Mouse (Mus musculus): ENCODE results near the gene Tia1. TPM values are rescaled to one million over a fixed set of nuclear protein-coding genes. Genes with fewer than 3 reads are reported as not detected.

Gene Tia1
- polyA plus RNA-seq, 1 experiment from 2014 or later, result 221 TPM

DNA sequence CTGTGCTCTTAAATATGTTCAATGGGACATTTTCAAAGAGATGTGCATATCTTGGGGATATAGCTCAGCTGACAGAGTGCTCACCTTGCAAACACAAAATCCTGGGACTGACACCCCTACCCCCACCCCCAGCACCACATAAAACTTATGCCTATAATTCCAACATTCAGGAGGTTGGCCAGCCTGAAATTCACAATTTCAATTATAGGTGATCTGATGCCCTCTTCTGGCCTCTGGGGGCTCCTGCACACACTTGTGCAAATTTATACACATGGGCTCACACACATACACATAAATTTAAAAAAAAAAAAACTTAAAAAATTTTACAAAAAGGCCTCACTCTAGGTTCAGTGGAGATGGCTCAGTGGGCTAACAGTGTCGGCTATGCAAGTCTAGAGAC lies 10.8 kb upstream of the Tia1 start:
- Histone ChIP-seq H3K27ac (replicated peaks) (no peak overlapping the region), H3K27me3 (ENCODE audit: low read depth, poor library complexity, severe bottlenecking) (peaks cover 6% of the 10 kb centered on the region), H3K36me3 (peaks cover 63% of the 10 kb centered on the region), H3K9me3 (replicated peaks) (no peaks in the 10 kb centered on the region), H3K4me3 (no peak overlapping the region), H3K4me1 (peaks cover 28% of the 10 kb centered on the region)
- WGBS, result 90% methylated on average over 1 of the region's 1 CpGs
- DNase-seq (ENCODE audit: low spot score), result no peak

DNA sequence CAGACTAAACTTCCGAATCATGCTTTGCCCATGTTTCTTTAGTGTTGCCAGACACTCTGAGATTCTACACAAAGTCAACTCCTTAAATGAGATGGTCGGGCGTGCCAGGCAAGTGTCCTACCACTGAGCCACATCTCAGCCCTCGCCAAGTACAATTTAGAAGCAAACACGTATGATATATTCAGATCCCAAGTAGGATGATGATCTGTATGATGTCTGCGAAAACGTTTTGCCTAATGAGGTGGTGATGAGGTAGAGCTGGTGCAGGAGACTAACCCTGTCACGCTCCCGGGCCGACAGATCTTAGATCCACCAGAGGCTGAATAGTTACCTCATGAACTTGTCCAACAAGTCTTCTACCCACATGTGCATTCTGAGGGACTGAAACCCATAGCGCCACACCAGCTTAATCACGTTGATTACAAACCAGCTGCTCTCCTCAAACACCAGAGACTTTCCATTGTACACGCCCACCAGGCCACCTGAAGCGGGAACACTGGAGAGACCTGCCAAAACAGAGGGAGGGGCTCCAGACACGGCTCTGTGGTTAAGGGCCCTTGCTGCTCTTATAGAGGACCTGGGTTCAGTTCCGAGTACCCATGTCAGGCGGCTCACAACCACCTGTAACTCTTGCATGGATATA lies 9.8 kb upstream of the Tia1 start:
- peaks cover 16% of the 10 kb centered on the region for H3K27me3 ChIP-seq (ENCODE audit: low read depth, poor library complexity, severe bottlenecking)
- no peaks in the 10 kb centered on the region for H3K9me3 ChIP-seq (replicated peaks)
- DNase-seq (ENCODE audit: low spot score), result no peak
- WGBS, result 93% methylated on average over 17 of the region's 17 CpGs
- peaks cover 28% of the 10 kb centered on the region for H3K4me1 ChIP-seq
- H3K27ac ChIP-seq (replicated peaks), result no peak overlapping the region
- no peak overlapping the region for H3K4me3 ChIP-seq
- peaks cover 52% of the 10 kb centered on the region for H3K36me3 ChIP-seq

DNA sequence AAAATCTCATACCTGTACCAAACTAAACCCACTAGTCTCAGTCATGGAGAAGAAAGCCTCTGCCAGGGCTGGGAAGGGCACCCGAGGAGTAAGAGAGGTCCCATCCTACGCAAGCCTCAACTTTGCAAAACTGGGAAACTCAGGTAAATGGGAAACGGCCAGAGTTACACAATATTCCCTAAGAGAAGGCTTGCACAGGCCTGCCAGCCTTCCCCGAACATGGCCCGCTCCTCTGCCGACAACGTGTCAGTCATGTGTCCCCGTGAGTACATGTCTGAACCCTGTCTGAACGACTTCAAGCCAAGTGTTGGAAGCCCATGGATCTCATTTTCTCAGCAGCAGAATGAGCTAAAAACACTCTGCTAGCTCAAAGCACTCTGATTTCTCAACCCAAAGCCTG lies 9.0 kb upstream of the Tia1 start:
- H3K27me3 ChIP-seq (ENCODE audit: low read depth, poor library complexity, severe bottlenecking), result peaks cover 16% of the 10 kb centered on the region
- 91% methylated on average over 9 of the region's 9 CpGs for WGBS
- DNase-seq (ENCODE audit: low spot score), result no peak
- no peaks in the 10 kb centered on the region for H3K9me3 ChIP-seq (replicated peaks)
- H3K36me3 ChIP-seq, result peaks cover 44% of the 10 kb centered on the region
- H3K4me3 ChIP-seq, result peak overlapping the region; percentile 89
- H3K4me1 ChIP-seq, result peaks cover 28% of the 10 kb centered on the region
- no peak overlapping the region for H3K27ac ChIP-seq (replicated peaks)

- Histone ChIP-seq H3K4me3 (peak overlapping the region; percentile 89), H3K27ac (replicated peaks) (peak overlapping the region; percentile 93)
- WGBS, result 50% methylated on average over 10 of the region's 10 CpGs
Observed at GRCm38 (mm10) chr6:86395969-86396368, 8.1 kb upstream of the Tia1 start.

DNA sequence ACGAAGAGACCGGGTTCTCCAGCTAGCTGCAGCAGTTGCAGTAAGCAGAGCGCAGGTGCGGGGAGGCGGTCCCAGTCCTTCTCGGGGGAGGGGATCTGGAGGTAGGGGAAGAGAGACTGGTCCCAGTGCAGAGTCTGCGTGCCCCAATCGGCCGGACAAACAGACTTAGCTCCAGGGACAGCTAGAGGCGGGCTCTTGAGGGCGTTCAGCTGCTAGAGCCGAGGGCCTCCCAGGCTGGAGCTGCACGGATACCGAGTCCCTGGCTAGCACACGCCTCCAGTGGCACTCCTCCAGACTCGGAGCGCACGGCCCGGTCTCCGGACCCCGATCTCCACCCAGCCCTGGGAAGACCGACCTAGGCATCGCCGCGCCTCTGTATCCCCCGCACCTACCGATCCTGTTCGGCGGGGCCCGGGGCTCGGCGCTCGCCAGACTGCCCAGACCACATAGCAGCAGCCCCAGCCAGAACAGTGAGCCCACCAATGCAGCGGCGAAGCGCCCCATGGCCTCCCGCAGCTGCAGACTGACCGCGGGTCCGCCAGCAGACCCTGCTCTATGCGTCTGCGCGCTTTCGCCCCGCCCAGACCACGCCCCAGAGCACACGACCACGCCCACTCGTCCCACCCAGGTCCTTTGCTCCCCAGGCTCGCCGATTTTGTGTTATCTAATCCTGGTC lies 7.3 kb upstream of the Tia1 start, which contains the start of gene Pcyox1:
TSS of gene Pcyox1 (minus strand) at position 574 of the 676 bp plus-strand sequence.
- Histone ChIP-seq H3K4me3 (peak within 1 kb of the TSS; percentile 89), H3K27ac (replicated peaks) (peak within 1 kb of the TSS; percentile 93), H3K9me3 (replicated peaks) (no peaks in the 10 kb centered on the region), H3K27me3 (ENCODE audit: low read depth, poor library complexity, severe bottlenecking) (peaks cover 16% of the 10 kb centered on the region), H3K4me1 (peaks cover 35% of the 10 kb centered on the region), H3K36me3 (peaks cover 27% of the 10 kb centered on the region)
- DNase-seq (ENCODE audit: low spot score), result peak; percentile 91
- 1% methylated on average over 51 of the region's 51 CpGs for WGBS

More at GRCm38 (mm10) chr6:86395969-86396368, 8.1 kb upstream of the Tia1 start:
- Histone ChIP-seq H3K9me3 (replicated peaks) (no peaks in the 10 kb centered on the region), H3K36me3 (peaks cover 35% of the 10 kb centered on the region), H3K27me3 (ENCODE audit: low read depth, poor library complexity, severe bottlenecking) (peaks cover 16% of the 10 kb centered on the region), H3K4me1 (peaks cover 34% of the 10 kb centered on the region)
- no peak for DNase-seq (ENCODE audit: low spot score)

- Histone ChIP-seq H3K27ac (replicated peaks) (peak overlapping the region; percentile 93), H3K9me3 (replicated peaks) (no peaks in the 10 kb centered on the region), H3K27me3 (ENCODE audit: low read depth, poor library complexity, severe bottlenecking) (peaks cover 16% of the 10 kb centered on the region), H3K4me1 (peaks cover 35% of the 10 kb centered on the region), H3K36me3 (peaks cover 20% of the 10 kb centered on the region), H3K4me3 (peak overlapping the region; percentile 89)
- DNase-seq (ENCODE audit: low spot score), result no peak
- 8% methylated on average over 14 of the region's 14 CpGs for WGBS
Observed at GRCm38 (mm10) chr6:86397257-86397980, 6.6 kb upstream of the Tia1 start.

- WGBS, result 85% methylated on average over 2 of the region's 2 CpGs
- no peak overlapping the region for H3K27ac ChIP-seq (replicated peaks)
- peaks cover 16% of the 10 kb centered on the region for H3K27me3 ChIP-seq (ENCODE audit: low read depth, poor library complexity, severe bottlenecking)
- no peak for DNase-seq (ENCODE audit: low spot score)
- peaks cover 40% of the 10 kb centered on the region for H3K4me1 ChIP-seq
- no peaks in the 10 kb centered on the region for H3K9me3 ChIP-seq (replicated peaks)
- H3K4me3 ChIP-seq, result no peak overlapping the region
- H3K36me3 ChIP-seq, result peaks cover 6% of the 10 kb centered on the region
Observed at GRCm38 (mm10) chr6:86398986-86399385, 5.0 kb upstream of the Tia1 start.

GRCm38 (mm10) chr6:86399995-86400394 lies 4.0 kb upstream of the Tia1 start:
- H3K27me3 ChIP-seq (ENCODE audit: low read depth, poor library complexity, severe bottlenecking), result peaks cover 16% of the 10 kb centered on the region
- no peak overlapping the region for H3K27ac ChIP-seq (replicated peaks)
- H3K9me3 ChIP-seq (replicated peaks), result no peaks in the 10 kb centered on the region
- peaks cover 34% of the 10 kb centered on the region for H3K4me1 ChIP-seq
- 86% methylated on average over 2 of the region's 2 CpGs for WGBS
- no peak overlapping the region for H3K4me3 ChIP-seq
- no peak for DNase-seq (ENCODE audit: low spot score)
- H3K36me3 ChIP-seq, result no peaks in the 10 kb centered on the region

DNA sequence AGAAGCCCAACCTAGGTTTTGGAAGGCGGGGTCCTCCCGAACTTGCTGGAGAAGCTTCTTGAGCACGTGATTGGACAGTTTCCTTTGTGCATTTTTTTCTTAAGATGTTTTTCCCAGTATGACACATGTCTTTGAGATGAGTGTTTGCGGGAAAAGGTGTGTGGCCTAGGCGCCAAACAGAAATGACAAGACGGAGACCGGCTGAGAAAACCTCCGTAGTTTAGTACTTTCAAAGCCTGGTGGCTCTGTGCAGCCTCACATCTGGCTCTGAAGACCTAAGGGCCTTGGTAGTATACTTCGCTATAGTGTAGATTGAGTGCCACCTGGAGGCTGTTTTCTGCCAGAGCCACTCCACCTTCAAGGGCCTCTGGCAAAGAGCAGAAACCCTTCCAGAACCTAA lies 3.0 kb upstream of the Tia1 start:
- Histone ChIP-seq H3K4me3 (peak overlapping the region; percentile 38), H3K27me3 (ENCODE audit: low read depth, poor library complexity, severe bottlenecking) (peaks cover 16% of the 10 kb centered on the region), H3K4me1 (peaks cover 26% of the 10 kb centered on the region), H3K27ac (replicated peaks) (no peak overlapping the region), H3K36me3 (no peaks in the 10 kb centered on the region), H3K9me3 (replicated peaks) (no peaks in the 10 kb centered on the region)
- DNase-seq (ENCODE audit: low spot score), result peak; percentile 71
- WGBS, result 10% methylated on average over 9 of the region's 9 CpGs

GRCm38 (mm10) chr6:86402681-86403607 lies 1.1 kb upstream of the Tia1 start:
- Histone ChIP-seq H3K4me3 (peak overlapping the region; percentile 86), H3K4me1 (peaks cover 26% of the 10 kb centered on the region), H3K9me3 (replicated peaks) (no peaks in the 10 kb centered on the region), H3K27ac (replicated peaks) (peak overlapping the region; percentile 100), H3K27me3 (ENCODE audit: low read depth, poor library complexity, severe bottlenecking) (peaks cover 12% of the 10 kb centered on the region), H3K36me3 (peaks cover 18% of the 10 kb centered on the region)
- WGBS, result 47% methylated on average over 12 of the region's 12 CpGs
- DNase-seq (ENCODE audit: low spot score), result no peak

DNA sequence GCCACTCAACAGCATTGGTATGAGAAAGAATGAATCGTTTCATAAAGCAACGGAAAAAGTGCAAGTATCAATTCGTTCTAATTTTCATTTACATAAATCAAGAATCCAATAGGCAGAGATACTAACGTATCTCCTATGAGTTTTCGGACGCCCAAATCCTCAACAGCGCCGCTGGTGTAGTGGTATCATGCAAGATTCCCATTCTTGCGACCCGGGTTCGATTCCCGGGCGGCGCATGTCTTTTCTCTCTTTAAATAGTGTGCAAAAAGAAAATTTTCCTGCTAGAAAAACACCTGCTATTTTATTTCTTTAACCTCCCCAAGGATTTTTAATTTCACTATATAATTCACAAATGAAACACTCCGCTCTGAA lies 305 bp upstream of the Tia1 start:
- Histone ChIP-seq H3K4me1 (peaks cover 26% of the 10 kb centered on the region), H3K9me3 (replicated peaks) (no peaks in the 10 kb centered on the region), H3K36me3 (peaks cover 26% of the 10 kb centered on the region), H3K27ac (replicated peaks) (peak overlapping the region; percentile 100), H3K27me3 (ENCODE audit: low read depth, poor library complexity, severe bottlenecking) (peaks cover 5% of the 10 kb centered on the region), H3K4me3 (peak overlapping the region; percentile 86)
- peak; percentile 86 for DNase-seq (ENCODE audit: low spot score)
- WGBS, result under 1% methylated on average over 15 of the region's 15 CpGs

DNA sequence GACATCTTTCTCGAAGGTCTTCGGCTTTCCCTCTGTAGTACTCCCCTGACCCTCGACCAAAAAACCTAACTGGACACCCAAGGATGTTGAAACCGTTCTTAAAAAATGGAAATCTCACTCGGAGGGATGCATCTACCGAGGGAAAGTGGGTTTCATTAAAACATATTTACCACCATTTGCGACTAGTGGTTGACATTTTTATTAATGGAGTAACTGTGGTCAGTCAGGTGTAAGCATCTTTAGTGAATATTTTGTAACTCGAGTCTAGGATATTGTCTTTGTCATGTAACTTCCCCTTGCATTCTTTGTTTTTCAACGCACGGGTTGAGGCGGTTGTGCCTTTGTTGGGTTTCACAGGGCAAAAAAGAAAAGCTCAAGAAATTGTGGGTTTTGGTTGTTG lies 977 bp downstream of the Tia1 start:
- 1% methylated on average over 11 of the region's 11 CpGs for WGBS
- Histone ChIP-seq H3K4me1 (peaks cover 26% of the 10 kb centered on the region), H3K4me3 (peak overlapping the region; percentile 86), H3K36me3 (peaks cover 37% of the 10 kb centered on the region), H3K9me3 (replicated peaks) (no peaks in the 10 kb centered on the region), H3K27me3 (ENCODE audit: low read depth, poor library complexity, severe bottlenecking) (no peaks in the 10 kb centered on the region), H3K27ac (replicated peaks) (peak overlapping the region; percentile 100)
- DNase-seq (ENCODE audit: low spot score), result no peak

Data from midbrain, embryonic 10.5 days (tissue).